Mouse (Mus musculus): Measurements from ENCODE around the gene Socs2.

- no peak for TF ChIP-seq EP300 (IDR thresholded peaks at IDR 0.05; ENCODE audit: low read depth)
- TF ChIP-seq CTCF (IDR thresholded peaks at IDR 0.05; ENCODE audit: low read depth): no peak
Observed at GRCm38 (mm10) chr10:95410209-95410608, 6.8 kb downstream of the Socs2 start.
